Mouse (Mus musculus): Measurements from ENCODE around the gene 2900011O08Rik.

GRCm38 (mm10) chr16:14009966-14010365, 23.6 kb downstream of the 2900011O08Rik start:
- TF ChIP-seq CTCF (IDR thresholded peaks at IDR 0.05; ENCODE audit: low read depth) (no peak), EP300 (IDR thresholded peaks at IDR 0.05; ENCODE audit: low read depth) (no peak)
